Mouse (Mus musculus): Measurements from ENCODE around the gene Shroom1.
"Not testable (repeated sequence)": the region's sequence is repeated elsewhere in the genome, so short reads cannot be mapped to it uniquely, and the experiment has no call there.

Shroom1 gene

GRCm38 (mm10) chr11:53456474-53457371, at the start of gene Shroom1, which contains the start of gene Gm10447:
Gene Shroom1 (plus strand): TSS chr11:53457205.
Gene Gm10447 (minus strand): TSS chr11:53457110.
- no peak for DNase-seq (ENCODE audit: low spot score)

GRCm38 (mm10) chr11:53411738-53412137, 45.3 kb upstream of the Shroom1 start:
- DNase-seq (ENCODE audit: low spot score) = peak; percentile 59

GRCm38 (mm10) chr11:53413871-53414270, 43.1 kb upstream of the Shroom1 start:
- no peak for DNase-seq (ENCODE audit: low spot score)

- no peak for DNase-seq (ENCODE audit: low spot score)
Measured at GRCm38 (mm10) chr11:53418048-53418447, 39.0 kb upstream of the Shroom1 start.

- DNase-seq (ENCODE audit: low spot score) = no peak
Measured at GRCm38 (mm10) chr11:53423036-53423435, 34.0 kb upstream of the Shroom1 start, which contains the start of gene Leap2. Gene Leap2 (minus strand): TSS chr11:53423170.

GRCm38 (mm10) chr11:53424826-53425225, 32.2 kb upstream of the Shroom1 start:
- DNase-seq (ENCODE audit: low spot score) = peak; percentile 40

DNA sequence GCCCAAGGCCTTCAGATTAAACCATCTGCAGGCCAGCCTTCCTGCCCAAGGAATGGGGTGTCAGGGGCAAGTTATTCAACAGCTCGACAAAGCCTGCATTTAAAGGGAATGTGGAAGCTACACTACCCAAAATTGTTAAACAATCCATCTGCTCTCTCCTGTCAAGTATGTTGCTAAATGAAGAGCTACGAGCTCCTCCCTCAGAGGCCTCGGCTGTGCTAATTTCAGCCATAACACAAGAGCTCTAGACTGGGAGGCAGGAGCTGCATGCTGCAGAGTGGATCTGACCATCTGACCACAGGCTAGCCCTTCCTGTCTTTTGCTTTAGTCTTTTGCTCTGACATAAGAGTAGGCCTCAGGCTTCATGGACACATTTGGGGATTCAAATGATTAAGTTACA, 31.8 kb upstream of the Shroom1 start:
- no peak for DNase-seq (ENCODE audit: low spot score)

- no peak for DNase-seq (ENCODE audit: low spot score)
Measured at GRCm38 (mm10) chr11:53425711-53426255, 31.2 kb upstream of the Shroom1 start.

DNA sequence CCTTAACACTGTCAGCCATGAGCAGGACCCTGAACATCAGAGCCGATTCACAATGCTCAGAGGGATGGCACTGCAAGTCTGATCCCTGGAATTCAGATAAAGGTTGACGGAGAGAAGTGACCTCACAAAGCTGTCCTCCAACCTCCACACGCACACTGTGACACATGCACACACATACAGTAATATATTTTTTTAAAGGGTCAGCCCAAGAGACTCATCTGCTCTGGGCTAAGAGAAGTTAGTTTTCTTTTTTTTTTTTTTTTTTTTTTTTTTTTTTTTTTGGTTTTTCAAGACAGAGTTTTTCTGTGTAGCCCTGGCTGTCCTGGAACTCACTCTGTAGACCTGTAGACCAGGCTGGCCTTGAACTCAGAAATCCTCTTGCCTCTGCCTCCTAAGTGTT, 30.1 kb upstream of the Shroom1 start:
- not testable (repeated sequence) for DNase-seq (ENCODE audit: low spot score)

DNA sequence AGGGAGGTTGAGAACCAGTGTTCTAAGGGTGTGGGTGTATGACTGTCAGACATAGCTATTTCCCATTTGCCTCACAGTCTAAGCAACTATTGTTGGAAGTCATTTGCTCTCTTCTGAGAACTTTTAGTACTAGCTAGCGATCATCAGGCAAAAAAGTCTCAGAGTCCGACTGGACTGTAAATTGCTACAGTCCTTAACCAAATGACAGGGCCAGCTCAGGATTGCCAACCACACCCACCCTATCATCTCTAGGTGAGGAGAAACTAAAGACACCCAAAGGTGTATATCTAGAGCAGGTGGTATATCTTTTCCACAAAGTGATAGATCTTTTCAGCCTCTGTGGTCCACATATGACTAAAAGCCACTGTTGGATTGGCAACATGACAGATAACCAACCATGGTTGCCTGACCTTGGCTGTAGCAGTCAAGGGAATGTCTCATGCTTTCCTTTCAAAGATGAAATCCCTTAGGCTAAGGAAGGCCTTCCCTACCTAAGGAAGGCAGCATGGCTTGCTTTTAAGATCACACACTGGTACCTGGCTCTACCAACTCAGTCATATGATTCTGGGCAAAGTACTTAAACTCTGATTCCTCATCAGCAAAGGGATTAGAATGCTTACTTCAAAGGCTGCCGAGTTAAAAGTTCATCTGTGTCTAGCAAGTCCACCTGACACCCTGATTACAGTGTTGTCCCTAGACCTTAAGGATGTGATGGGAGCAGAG, 28.9 kb upstream of the Shroom1 start:
- no peak for DNase-seq (ENCODE audit: low spot score)

DNA sequence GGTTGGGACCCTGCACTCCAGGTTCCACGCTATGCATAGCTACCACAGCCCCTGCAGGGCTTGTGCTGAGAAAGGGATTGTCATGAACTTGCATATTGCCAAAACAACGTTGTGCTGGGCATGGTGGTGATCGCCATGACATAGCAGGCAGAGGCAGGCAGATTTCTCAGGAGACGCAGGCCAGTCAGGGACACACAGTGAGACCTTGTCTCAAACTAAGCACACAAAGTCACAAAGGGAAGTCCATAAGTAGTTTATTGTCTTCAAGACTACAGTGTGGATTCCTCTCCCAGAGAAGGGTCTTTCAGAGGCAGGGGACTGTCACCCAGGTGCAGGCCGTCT, 28.3 kb upstream of the Shroom1 start:
- no peak for DNase-seq (ENCODE audit: low spot score)

DNA sequence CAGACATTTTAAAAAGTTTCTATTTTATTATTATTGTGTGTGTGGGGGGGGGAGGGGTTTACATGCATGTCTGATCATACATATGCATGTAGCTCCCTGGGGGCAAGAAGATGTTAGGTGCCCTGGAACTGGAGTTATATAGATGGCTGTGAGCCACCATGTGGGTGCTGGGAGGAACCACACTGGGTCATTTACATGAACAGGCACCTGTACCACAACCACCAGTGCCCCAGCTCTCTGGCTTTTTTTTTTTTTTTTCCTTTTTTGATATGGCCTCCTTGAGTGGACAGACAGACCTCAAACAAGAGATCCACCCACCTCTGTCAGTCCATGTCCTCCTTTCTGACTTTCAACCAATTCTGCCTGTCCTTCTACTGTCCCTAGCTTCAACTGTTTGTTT, 27.8 kb upstream of the Shroom1 start:
- peak; percentile 34 for DNase-seq (ENCODE audit: low spot score)

GRCm38 (mm10) chr11:53430300-53430669, 26.7 kb upstream of the Shroom1 start:
- DNase-seq (ENCODE audit: low spot score) = peak; percentile 90

GRCm38 (mm10) chr11:53430670-53431346, 26.2 kb upstream of the Shroom1 start, which contains the start of the genes Uqcrq and Gdf9:
Gene Uqcrq (minus strand): TSS chr11:53430831.
Gene Gdf9 (plus strand): TSS chr11:53431023.
- peak; percentile 100 for DNase-seq (ENCODE audit: low spot score)

- DNase-seq (ENCODE audit: low spot score) = peak; percentile 64
Measured at GRCm38 (mm10) chr11:53431347-53432056, 25.5 kb upstream of the Shroom1 start.

- no peak for DNase-seq (ENCODE audit: low spot score)
Measured at GRCm38 (mm10) chr11:53433057-53433456, 23.9 kb upstream of the Shroom1 start.

- no peak for DNase-seq (ENCODE audit: low spot score)
Measured at GRCm38 (mm10) chr11:53435504-53435903, 21.5 kb upstream of the Shroom1 start.

DNA sequence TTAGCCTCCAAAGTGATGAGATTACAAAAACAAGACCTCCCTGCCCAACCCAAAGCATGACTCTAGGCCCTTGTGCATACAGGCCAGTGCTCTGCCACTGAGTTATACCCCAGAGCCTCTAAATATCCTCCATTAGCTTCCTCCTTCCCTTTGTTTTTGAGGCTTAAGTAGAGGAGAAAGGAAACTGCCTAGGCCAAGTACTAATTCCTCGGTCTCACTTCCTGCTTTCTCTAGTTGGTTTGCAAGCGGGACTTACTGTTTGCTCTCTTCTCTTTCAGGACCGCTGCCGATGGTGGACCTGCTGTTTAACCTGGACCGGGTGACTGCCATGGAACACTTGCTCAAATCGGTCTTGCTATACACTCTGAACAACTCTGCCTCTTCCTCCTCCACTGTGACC, 20.7 kb upstream of the Shroom1 start:
- DNase-seq (ENCODE audit: low spot score) = no peak

- no peak for DNase-seq (ENCODE audit: low spot score)
Measured at GRCm38 (mm10) chr11:53441921-53442320, 15.1 kb upstream of the Shroom1 start.

DNA sequence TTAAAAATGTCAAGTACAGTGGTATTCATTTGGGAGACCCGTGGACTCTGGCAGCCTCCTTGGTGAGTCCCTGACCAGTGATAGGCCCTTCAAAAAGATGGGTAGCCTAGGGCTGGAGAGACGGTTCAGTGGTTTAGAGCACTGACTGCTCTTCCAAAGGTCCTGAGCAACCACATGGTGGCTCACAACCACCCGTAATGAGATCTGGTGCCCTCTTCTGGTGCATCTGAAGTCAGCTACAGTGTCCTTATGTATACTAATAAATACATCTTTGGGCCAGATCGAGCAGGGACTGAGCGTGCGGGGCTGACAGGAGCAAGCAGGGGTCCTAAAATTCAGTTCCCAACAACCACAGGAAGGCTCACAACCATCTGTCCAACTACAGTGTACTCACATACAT, 13.1 kb upstream of the Shroom1 start:
- DNase-seq (ENCODE audit: low spot score) = no peak

- no peak for DNase-seq (ENCODE audit: low spot score)
Measured at GRCm38 (mm10) chr11:53445562-53445961, 11.4 kb upstream of the Shroom1 start.
